Mouse (Mus musculus): ENCODE measurements around the gene Gpr19. TPM values are rescaled to one million over a fixed set of nuclear protein-coding genes. Genes with fewer than 3 reads are reported as not detected.

Gene Gpr19
- polyA plus RNA-seq, 1 experiment from 2014 or later: 11.1 TPM

DNA sequence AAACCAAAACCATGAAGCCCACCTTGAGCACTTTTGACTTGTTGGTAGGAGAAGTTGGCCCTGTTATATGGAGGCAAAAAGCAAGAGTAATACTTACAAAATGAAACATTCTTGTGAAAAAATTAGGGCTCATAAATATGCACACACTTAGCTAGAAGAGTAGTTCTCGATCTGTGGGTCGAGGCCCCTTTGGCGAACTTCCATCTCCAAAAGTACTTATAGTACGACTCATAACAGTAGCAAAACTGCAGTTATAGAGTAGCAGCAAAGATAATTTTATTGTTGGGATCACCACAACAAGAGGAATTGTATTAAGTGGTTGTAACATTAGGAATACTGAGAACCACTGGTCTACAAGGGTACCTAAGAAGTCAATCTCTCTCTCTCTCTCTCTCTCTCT lies 41.4 kb upstream of the Gpr19 start:
- DNase-seq (ENCODE audit: low spot score): no peak
- H3K27me3 ChIP-seq (ENCODE audit: insufficient read depth, low read length): no peaks in the 10 kb centered on the region
- ATAC-seq (replicated peaks; ENCODE audit: low FRiP score, low read depth): no peak
- 72% methylated on average over 4 of the region's 4 CpGs for WGBS
- H3K36me3 ChIP-seq (ENCODE audit: insufficient read depth, low read length): 0 out of 2 replicates have a peak, but pooled peaks cover 8% of the 10 kb centered on the region
- H3K9me3 ChIP-seq (replicated peaks; ENCODE audit: low read length): no peaks in the 10 kb centered on the region
- no peak overlapping the region for H3K27ac ChIP-seq
- 0 out of 2 replicates have a peak, but pooled peaks cover 11% of the 10 kb centered on the region for H3K4me1 ChIP-seq (replicated peaks; ENCODE audit: insufficient read depth, low read length)
- H3K9ac ChIP-seq (ENCODE audit: low read depth, low read length): no peak overlapping the region
- TF ChIP-seq CTCF (IDR thresholded peaks at IDR 0.05; ENCODE audit: low read depth): no peak
- no peak overlapping the region for H3K4me2 ChIP-seq (ENCODE audit: low read length)
- no peak overlapping the region for H3K4me3 ChIP-seq (replicated peaks; ENCODE audit: low read depth, low read length)

GRCm38 (mm10) chr6:134934305-134934704 lies 35.9 kb upstream of the Gpr19 start:
- no peak overlapping the region for H3K9ac ChIP-seq (ENCODE audit: low read depth, low read length)
- no peak overlapping the region for H3K4me3 ChIP-seq (replicated peaks; ENCODE audit: low read depth, low read length)
- no peaks in the 10 kb centered on the region for H3K36me3 ChIP-seq (ENCODE audit: insufficient read depth, low read length)
- H3K27ac ChIP-seq: no peak overlapping the region
- TF ChIP-seq CTCF (IDR thresholded peaks at IDR 0.05; ENCODE audit: low read depth): no peak
- H3K27me3 ChIP-seq (ENCODE audit: insufficient read depth, low read length): no peaks in the 10 kb centered on the region
- peaks cover 10% of the 10 kb centered on the region; the same call in 1 of the 2 replicates for H3K4me1 ChIP-seq (replicated peaks; ENCODE audit: insufficient read depth, low read length)
- DNase-seq (ENCODE audit: low spot score) (no peak), ATAC-seq (replicated peaks; ENCODE audit: low FRiP score, low read depth) (no peak)
- WGBS: 92% methylated on average over 5 of the region's 5 CpGs
- no peak overlapping the region for H3K4me2 ChIP-seq (ENCODE audit: low read length)
- no peaks in the 10 kb centered on the region for H3K9me3 ChIP-seq (replicated peaks; ENCODE audit: low read length)

GRCm38 (mm10) chr6:134933207-134933558 lies 34.8 kb upstream of the Gpr19 start:
- no peak for TF ChIP-seq CTCF (IDR thresholded peaks at IDR 0.05; ENCODE audit: low read depth)
- H3K4me1 ChIP-seq (replicated peaks; ENCODE audit: insufficient read depth, low read length): peaks cover 10% of the 10 kb centered on the region; the same call in 1 of the 2 replicates
- peak overlapping the region; percentile 40; the same call in 1 of the 2 replicates for H3K4me2 ChIP-seq (ENCODE audit: low read length)
- 0 out of 2 replicates have a peak overlapping the region, but pooled peaks have one; percentile 37 for H3K27ac ChIP-seq
- H3K4me3 ChIP-seq (replicated peaks; ENCODE audit: low read depth, low read length): no peak overlapping the region
- H3K27me3 ChIP-seq (ENCODE audit: insufficient read depth, low read length): no peaks in the 10 kb centered on the region
- DNase-seq (ENCODE audit: low spot score): no peak
- no peaks in the 10 kb centered on the region for H3K36me3 ChIP-seq (ENCODE audit: insufficient read depth, low read length)
- no peaks in the 10 kb centered on the region for H3K9me3 ChIP-seq (replicated peaks; ENCODE audit: low read length)
- no peak for ATAC-seq (replicated peaks; ENCODE audit: low FRiP score, low read depth)
- H3K9ac ChIP-seq (ENCODE audit: low read depth, low read length): peak overlapping the region; percentile 5; the same call in 1 of the 2 replicates
- 62% methylated on average over 2 of the region's 2 CpGs for WGBS

DNA sequence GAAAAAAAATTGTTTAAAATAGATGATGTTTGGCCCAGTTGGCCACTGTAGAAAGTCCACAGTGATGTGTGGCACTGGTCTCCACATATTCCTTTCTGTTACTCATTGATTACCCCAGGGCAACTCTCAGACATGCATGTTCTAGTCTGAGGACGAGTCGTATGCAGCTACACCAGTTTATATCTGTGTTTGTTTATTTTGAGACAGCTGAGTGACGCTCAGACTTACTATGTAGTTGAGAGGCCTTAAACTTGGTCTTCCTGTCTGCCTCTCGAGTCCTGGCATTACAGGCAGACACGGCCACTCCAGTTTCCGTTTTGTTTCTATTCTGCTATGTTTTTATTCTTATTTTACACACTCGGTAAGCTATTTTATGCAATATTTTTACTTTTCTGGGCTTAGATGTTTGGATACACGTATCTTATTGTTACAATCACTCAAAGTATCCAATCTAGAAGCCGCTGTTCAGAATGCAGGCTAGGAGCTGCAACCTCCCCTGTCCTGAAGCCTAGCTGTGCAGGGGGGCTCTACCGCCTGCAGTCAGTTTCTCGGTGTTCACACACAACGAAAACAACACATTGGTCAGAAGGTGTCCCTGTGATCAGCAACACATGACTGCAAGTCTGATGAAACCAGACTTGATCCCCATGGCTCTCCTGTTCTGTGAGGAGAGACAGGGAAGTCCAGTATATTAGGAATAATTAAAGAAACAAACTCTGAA lies 34.3 kb upstream of the Gpr19 start:
- H3K36me3 ChIP-seq (ENCODE audit: insufficient read depth, low read length): no peaks in the 10 kb centered on the region
- H3K4me3 ChIP-seq (replicated peaks; ENCODE audit: low read depth, low read length): no peak overlapping the region
- H3K9me3 ChIP-seq (replicated peaks; ENCODE audit: low read length): no peaks in the 10 kb centered on the region
- 40% methylated on average over 12 of the region's 12 CpGs for WGBS
- H3K27ac ChIP-seq: peak overlapping the region; percentile 37; the same call in 1 of the 2 replicates
- peak; percentile 58 for DNase-seq (ENCODE audit: low spot score)
- peak overlapping the region; percentile 5; the same call in 1 of the 2 replicates for H3K9ac ChIP-seq (ENCODE audit: low read depth, low read length)
- no peak for TF ChIP-seq CTCF (IDR thresholded peaks at IDR 0.05; ENCODE audit: low read depth)
- H3K4me2 ChIP-seq (ENCODE audit: low read length): peak overlapping the region; percentile 40
- no peak for ATAC-seq (replicated peaks; ENCODE audit: low FRiP score, low read depth)
- no peaks in the 10 kb centered on the region for H3K27me3 ChIP-seq (ENCODE audit: insufficient read depth, low read length)
- peaks cover 10% of the 10 kb centered on the region; the same call in 1 of the 2 replicates for H3K4me1 ChIP-seq (replicated peaks; ENCODE audit: insufficient read depth, low read length)

- no peak for TF ChIP-seq CTCF (IDR thresholded peaks at IDR 0.05; ENCODE audit: low read depth)
- peak overlapping the region; percentile 88; the same call in 1 of the 2 replicates for H3K4me2 ChIP-seq (ENCODE audit: low read length)
- H3K9me3 ChIP-seq (replicated peaks; ENCODE audit: low read length): no peaks in the 10 kb centered on the region
- H3K36me3 ChIP-seq (ENCODE audit: insufficient read depth, low read length): no peaks in the 10 kb centered on the region
- DNase-seq (ENCODE audit: low spot score) (no peak), ATAC-seq (replicated peaks; ENCODE audit: low FRiP score, low read depth) (no peak)
- H3K4me1 ChIP-seq (replicated peaks; ENCODE audit: insufficient read depth, low read length): peaks cover 10% of the 10 kb centered on the region; the same call in 1 of the 2 replicates
- H3K4me3 ChIP-seq (replicated peaks; ENCODE audit: low read depth, low read length): no peak overlapping the region
- no peak overlapping the region for H3K27ac ChIP-seq
- no peaks in the 10 kb centered on the region for H3K27me3 ChIP-seq (ENCODE audit: insufficient read depth, low read length)
- H3K9ac ChIP-seq (ENCODE audit: low read depth, low read length): no peak overlapping the region
- 60% methylated on average over 3 of the region's 3 CpGs for WGBS
These were observed 32.8 kb upstream of the Gpr19 start for GRCm38 (mm10) chr6:134931146-134931545.

- H3K9me3 ChIP-seq (replicated peaks; ENCODE audit: low read length): no peaks in the 10 kb centered on the region
- DNase-seq (ENCODE audit: low spot score) (no peak), ATAC-seq (replicated peaks; ENCODE audit: low FRiP score, low read depth) (no peak)
- 0 out of 2 replicates have a peak overlapping the region, but pooled peaks have one; percentile 12 for H3K4me3 ChIP-seq (replicated peaks; ENCODE audit: low read depth, low read length)
- H3K4me1 ChIP-seq (replicated peaks; ENCODE audit: insufficient read depth, low read length): peaks cover 10% of the 10 kb centered on the region; the same call in 1 of the 2 replicates
- TF ChIP-seq CTCF (IDR thresholded peaks at IDR 0.05; ENCODE audit: low read depth): no peak
- H3K9ac ChIP-seq (ENCODE audit: low read depth, low read length): no peak overlapping the region
- 71% methylated on average over 7 of the region's 7 CpGs for WGBS
- no peak overlapping the region for H3K27ac ChIP-seq
- no peaks in the 10 kb centered on the region for H3K27me3 ChIP-seq (ENCODE audit: insufficient read depth, low read length)
- no peaks in the 10 kb centered on the region for H3K36me3 ChIP-seq (ENCODE audit: insufficient read depth, low read length)
- peak overlapping the region; percentile 88 for H3K4me2 ChIP-seq (ENCODE audit: low read length)
These were observed 32.0 kb upstream of the Gpr19 start for GRCm38 (mm10) chr6:134930383-134930782.
